Mouse (Mus musculus): ENCODE measurements around the gene Crybg2.
A peak's percentile ranks its signal among the peaks of the same experiment; 100 is the strongest.

Gene Crybg2

DNA sequence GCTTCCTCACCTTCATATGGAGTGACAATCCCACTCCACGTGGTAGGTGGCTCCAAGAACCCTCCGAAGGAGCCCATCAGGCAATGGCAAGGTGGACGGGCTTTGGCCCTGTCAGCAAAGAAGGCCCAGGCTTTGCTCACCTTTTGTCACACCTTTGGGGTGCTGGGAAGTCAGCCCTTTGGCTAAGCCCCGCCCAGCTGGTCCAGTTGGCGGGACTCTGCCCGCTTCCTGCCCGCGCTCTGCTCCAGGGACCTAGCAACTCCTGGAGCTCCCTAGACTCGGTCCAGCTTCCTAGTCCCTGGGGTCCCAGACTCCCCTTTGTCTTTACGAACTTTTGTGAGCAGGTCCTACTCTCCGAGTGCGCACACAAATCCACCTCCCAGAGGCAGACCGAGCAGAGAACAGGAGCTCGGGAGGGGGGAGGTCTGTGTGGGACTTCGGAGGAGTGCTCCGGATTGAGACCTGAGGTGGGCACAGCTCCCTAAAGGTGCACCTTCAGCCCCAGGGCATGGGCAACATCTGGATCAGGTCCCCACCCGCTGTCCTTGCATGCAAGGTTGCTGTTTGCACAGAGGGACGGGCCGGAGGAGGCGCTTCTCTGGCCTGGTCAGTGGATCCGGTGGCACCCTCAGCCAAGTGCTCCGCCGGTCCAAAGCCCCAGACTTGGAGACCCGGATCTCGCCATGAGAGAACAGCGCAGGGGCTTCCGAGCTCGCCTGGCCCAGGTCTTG is at the start of gene Crybg2:
Gene Crybg2, plus strand, starts transcription at position 681 of the 731 bp plus-strand sequence.
- no peak for DNase-seq (ENCODE audit: low spot score in 2 of 2)

DNA sequence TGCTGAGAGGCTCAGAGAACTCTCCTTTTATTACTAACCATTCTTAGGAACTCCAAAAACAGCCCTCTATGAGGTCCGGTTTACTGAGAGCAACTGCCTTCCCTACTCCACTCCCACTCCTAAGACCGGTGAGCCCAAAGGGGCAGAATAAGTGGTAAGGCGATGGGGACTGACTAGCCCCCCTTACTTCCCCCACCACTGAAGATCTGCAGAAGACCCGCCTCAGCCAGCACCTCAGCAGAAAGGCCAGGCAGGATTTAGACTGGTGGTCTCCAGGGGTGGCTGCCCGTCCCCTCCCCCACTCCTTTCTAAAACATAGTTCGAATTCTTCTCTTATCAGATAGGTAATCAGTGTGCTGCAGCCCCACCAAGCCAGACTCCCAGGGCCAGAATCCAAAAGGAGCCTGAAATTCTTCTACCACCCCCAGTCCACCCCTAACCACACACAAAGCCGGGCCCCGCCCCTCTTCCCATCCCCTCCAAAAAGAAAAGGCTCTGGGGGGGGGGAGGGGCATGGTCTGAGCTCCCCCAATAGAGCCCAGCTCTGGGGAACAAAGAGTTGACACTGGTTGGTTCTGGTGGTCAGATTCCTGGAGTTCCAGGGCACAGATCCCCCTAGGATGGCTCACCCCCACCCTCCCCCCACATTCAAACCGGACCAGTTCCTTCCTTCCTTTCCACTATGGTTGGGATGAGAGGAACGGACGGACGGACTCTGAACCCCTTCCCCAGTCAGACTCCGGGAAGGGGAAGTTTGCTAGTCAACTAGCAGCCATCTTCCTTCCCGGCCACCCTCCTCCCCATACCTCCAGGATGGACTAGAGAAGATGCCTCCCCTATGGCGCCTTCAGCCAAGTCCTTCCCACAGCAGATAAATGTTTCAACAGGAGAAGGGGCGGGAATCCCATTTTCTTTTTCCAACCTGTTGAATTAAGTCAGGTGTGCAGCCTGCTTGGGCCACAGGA is 48.9 kb upstream of the Crybg2 start:
- no peak for DNase-seq (ENCODE audit: low spot score in 2 of 2)

DNA sequence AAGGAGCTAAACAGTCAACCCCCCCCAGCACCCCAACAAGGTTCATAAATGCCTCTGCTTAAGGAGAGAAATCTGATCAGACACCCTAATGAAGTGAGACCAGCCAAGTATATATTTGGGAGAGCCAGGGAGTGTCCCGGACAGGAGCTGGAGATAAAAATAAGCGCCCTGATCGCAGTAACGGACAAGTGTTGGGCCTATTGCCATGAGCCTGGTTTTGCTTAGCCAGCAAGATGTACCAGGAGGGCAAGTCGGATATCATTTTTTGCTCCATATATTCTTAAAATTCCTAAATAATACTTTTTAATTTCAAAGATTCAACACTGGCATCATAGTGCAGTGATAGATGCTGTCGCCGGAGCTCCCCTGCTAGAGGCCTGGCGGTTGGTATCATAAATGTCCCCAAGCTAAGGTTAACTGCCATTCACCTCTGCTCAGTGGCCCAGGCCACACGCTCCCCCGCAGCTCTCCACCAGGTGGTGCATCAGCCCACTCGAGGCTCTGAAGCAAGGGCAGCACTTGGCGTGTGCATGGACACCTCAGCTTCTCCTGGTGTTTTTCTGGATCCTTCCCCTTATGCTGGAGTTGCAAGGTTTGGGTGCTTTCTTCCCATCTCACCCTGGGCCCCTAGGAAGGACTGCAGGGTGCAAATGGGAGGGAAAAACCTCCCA is 47.6 kb upstream of the Crybg2 start:
- DNase-seq (ENCODE audit: low spot score in 2 of 2), result no peak

DNA sequence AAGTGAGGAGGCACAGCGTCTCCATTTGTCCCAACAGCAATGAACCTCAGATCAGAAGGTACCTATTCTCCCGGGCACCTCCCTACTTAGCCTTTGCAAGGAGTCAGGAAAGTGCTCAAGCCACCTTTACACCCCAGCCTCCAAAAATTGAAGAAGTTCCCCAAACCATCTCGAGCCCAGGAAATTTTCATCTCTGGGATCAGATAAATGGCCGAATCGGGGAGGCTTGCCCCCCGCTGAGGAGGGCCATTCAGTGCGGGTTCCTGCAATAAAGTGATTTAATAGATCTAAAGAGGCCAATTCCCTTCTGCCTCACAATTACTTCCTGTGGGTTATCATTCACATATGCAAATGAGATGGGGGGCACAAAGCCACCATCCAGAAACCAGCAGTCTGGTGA is 44.4 kb upstream of the Crybg2 start:
- DNase-seq (ENCODE audit: low spot score in 2 of 2), result no peak

DNA sequence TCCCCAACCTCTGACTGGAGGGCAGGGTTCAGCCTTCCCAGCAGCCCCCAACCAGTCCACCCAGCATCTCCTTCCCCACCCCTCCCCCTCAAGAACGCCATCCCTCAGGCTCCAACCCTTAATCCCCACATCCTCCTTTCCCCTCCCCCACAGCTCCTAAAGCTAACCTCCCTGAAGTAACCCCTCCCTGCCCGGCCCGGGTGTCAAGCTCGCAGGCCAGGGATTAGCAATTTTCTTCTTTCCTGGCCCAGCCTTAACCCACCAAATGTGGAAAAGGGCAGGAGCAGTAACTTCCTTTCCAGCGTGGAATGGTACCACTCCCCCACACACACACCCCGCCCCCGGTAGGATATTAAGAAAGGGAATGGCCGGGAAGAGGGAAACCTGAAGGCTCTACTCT is 43.8 kb upstream of the Crybg2 start:
- DNase-seq (ENCODE audit: low spot score in 2 of 2), result no peak

DNA sequence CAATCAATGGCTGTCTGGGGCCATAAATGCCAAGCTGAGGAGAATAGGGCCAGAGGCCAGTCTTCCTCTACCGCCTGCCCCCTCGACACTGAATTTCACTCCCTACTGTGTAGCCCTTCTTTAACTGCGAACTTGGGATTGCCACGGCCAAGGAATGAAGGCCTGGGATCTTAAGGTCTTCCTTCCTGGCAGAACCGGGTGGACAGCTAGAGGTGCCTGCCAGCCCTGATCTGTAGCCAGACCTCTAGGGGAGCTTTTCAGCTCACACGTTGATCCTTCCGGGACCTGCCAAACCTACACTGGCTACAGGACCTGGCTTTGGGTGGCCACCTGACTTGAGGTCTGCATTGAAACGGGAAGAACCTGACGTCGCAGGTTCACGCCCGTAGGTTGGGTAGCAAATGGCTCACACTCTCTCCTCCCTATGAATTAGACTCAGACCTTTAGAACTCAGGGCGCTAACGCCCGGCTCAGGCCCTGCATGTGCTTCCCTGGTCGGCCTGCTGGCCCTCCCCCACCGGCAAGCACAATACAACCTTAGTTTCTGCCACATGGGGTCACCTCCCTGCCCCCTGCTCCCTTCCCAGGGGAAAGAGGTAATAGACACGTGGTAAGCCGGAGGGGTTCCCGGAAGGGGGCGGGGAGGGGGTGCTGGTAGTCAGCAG is 43.3 kb upstream of the Crybg2 start:
- DNase-seq (ENCODE audit: low spot score in 2 of 2), result no peak

DNA sequence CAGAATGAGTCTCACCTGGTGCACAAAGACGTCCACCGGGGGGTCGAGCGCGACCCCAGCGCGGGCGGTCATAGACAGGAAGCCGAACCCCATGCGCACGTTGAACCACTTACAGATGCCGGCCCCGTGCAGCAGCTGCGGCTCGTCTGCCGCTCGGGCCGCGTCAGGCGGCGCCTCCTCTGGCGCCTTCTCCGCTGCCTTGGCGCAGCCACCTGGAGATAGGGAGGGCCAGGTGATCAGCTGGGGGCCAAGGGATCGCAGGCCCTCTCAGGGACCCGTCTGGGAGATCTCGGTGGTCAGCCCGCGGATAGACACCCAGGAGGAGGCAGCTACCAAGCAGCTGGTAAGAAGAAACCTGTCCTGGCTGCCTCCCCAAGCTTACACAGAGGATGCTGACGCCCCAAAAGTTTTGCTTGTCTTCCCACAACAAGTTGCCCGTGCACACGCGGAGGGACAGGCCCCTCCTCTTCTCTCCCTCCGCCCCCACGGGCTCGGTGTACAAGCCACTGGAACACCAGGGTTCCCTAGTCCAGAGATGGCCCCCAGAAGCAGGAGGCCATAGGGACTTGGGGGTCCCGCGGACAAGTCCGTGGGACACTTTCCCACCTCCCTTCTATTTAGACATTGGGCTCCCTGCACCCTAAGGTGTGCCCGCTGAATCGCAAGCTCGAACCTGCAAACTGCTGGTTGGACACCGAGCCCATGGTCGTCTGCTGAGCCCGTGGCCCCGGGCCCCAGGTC is 42.4 kb upstream of the Crybg2 start:
- DNase-seq (ENCODE audit: low spot score in 2 of 2), result no peak

DNA sequence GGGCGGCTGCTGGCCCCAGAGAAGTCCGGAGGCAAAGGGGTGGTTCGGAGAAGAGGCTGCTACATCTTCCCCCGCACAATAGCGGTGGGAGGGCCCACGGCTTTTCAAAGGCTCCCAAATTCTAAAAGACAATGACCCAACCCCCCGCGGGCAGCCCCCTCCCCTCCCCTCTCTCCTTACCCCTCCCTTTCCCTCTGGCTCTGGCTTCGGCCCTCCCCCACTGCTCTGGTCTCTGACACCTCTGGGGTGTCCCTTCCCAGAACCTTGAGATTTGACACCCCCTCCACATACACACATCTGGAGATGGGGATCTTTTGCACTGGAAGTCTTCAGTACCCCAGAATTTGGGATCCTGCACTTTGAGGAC is 41.9 kb upstream of the Crybg2 start, which contains the start of gene Lin28a:
Gene Lin28a, minus strand, starts transcription at position 63 of the 367 bp plus-strand sequence.
- no peak for DNase-seq (ENCODE audit: low spot score in 2 of 2)

DNA sequence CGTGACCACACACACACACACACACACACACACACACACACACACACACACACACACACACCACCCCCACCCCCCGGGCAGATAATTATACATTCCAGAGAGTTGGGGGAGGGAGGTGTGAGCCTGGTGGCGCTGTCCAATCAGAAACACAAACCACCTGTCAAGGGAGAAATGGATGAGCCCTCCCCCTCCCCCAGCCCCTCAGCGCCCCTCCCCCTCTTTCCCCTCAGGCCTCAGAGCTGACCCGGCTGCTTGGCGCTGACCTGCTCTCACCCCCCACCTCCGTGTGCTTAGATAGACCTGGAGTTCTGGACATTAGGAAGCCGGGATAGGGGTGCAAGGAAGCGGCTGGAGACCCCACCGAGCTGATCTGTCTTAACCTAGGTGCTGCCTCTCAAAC is 41.4 kb upstream of the Crybg2 start:
- no peak for DNase-seq (ENCODE audit: low spot score in 2 of 2)

DNA sequence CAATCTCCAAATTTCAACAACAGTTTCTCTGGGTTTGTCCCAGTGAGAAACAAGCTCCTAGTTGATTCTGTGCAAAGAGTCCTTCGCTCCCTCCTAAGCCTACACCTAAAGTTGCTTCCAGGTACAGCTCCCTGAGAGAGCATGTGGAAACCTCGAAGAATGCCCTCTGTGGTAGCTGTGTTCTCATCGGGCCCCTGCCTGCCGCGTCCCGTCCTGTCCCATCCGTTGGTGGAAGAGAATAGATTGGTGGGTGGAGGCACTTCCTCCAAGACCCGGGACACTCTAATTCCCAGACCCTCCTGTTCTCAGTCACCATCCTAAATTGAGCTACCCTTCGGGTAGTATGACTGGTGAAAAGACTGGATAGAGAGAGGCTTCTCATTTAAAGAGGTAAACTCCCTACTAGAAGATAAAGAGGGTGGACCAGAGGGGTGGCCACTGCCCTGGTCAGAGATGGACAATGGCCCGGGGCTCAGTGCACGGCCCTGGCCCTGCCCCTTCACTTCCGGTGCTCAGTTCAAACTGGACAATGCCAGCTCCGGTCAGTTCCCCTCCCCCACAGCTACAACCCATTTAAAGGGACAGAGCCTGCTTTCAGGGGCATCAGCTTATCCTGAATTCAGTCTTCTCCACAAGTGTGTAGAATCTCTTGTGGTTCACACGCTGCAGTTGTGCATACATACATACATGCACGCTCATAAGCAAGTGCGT is 40.8 kb upstream of the Crybg2 start:
- DNase-seq (ENCODE audit: low spot score in 2 of 2), result no peak

DNA sequence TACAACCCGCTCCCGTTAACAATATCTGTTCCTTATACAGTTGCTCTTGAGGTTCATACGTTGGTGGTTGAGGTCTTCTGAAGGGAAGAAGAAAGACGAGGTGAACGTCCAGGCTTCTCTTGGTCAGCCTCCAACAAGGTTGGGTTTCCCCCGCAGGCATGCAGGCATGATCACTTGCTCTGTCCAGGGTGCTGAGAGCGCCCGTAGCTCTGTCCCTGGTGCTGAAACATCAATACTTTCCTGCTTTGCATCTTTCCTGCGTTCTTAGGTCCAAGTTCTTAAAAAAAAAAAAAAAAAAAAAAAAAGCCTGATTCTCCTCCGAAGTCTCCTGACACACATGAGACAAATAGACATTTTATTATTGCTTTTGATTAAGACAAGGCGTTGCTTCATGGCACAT is 40.0 kb upstream of the Crybg2 start:
- no peak for DNase-seq (ENCODE audit: low spot score in 2 of 2)

DNA sequence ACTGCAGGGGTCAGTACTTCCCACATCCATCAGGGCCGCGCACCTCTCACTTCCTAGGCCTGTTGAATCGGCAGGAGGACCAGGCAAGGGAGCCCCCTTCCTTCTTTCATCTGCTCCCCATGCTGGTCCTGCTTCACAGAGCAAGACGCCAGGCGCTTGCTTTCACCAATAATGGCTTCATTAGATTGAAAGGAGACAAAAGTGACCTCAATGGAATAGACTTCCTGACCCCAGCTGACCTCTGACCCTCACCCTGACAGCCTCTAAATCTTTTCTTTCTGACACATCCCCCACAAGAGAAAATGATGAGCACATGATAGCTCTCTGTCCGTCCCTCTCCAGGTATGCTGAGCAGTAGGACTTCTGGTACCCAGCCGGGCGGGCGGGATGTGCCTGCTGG is 34.8 kb upstream of the Crybg2 start:
- no peak for DNase-seq (ENCODE audit: low spot score in 2 of 2)

DNA sequence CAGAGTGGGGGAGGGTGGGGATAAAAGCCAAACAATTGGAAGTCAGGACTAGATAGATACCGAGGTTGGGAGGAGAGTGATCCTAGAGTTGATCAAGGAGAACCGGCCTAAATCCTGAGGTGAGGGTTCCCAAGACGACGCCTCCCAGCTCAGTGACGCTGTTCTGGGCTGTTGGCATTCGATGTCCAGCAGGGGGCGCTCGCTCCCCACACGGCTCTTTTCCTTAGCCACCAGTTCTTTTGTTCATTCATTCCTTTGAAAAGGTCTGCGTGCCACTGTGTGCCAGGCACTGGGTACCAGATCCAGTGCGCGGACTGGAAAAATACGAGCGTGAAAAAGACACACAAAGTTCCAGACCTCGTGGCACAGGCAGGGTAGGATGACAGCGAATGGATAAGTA is 24.7 kb upstream of the Crybg2 start:
- peak; percentile 45 to 55 for DNase-seq (ENCODE audit: low spot score in 2 of 2)

DNA sequence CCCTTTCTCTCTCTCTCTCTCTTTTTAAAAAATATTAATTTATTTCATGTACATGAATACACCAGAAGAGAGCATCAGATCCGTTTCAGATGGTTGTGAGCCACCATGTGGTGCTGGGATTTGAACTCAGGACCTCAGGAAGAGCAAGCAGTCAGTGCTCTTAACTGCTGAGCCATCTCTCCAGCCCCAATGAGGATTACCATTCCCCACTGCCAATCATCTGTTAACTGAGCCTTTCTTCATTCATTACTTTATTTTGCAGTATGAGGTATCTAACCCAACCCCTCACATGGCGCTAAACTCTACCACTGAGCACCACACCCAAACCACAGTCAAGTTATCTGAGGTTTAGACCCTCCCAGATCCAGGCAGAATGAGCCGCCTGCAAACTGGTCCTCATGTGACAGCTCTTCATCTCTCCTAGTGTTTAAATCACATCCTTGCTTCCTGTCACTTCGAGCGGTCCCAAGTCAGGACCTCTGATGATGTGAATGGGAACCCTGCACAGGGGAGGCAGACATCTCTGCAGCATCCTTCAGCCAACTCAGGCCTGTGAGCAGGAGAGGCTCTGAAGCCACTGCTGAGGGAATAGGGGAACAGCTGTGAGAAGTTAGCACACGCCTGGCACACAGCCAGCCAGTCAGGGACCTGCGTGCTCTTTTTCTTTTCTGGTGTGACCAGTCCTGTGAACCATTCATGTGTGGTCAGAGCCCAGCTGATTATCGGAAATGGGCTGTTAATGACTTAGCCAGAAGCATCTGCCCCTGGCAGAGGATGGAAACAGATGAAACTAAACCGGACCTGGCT is 19.1 kb upstream of the Crybg2 start:
- no peak for DNase-seq (ENCODE audit: low spot score in 2 of 2)

DNA sequence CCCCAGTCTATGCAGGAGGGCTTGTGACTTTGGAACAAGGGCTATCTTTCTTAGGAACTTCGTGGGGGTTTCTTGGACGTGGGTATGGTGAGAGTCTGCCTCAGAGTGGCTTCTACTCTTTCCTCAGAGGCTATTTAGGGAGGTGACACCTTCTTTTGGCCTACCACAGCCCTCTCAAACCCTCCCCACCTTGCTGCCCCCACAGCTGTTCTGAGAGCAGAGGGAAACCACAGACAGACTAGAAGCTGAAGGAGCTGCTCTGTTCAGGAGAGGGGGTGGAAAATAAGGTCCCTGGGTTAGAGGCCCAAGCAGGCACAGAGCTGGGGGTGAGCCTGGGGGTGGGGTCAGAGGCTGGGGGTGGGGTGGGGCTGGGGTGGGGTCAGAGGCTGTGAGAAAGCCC is 17.6 kb upstream of the Crybg2 start:
- DNase-seq (ENCODE audit: low spot score in 2 of 2), result no peak

DNA sequence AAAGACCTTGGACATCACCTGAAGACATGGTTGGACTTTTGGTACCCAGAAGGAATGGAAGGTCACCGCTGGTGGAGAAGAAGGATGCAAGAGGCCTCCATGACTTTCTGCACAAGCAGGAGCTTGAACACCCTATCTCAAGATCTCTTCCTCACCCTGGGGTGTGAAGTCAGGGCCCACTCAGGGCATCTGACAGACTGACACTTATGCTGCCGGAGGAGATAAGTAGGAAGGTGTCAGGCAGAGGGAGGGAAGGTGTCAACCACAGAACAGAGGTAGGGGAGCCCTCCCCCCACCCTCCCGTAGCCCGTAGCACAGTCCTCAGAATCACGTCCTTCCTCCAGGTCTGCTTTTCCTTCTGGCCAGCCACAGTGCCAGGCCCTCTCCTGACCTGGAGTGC is 13.0 kb upstream of the Crybg2 start:
- DNase-seq (ENCODE audit: low spot score in 2 of 2), result no peak

DNA sequence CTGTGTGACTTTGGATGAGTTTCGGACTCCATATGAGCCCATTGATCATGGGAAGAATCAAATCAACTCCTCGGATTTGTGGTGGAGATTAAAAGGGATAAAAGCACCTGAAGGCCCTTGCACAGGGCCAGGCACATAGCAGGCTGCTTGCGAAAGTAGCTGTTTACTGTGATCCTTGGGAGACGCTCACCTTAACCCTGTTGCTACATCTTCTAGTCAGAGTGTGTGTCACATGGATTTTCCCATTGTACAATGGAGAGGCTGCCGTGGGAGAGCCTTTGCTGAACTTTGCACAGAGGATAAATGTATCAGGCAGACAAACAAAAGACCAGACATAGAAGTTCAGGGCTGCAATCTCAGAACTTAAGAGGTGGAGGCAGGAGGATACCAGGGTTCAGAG is 8.7 kb upstream of the Crybg2 start:
- DNase-seq (ENCODE audit: low spot score in 2 of 2), result no peak

DNA sequence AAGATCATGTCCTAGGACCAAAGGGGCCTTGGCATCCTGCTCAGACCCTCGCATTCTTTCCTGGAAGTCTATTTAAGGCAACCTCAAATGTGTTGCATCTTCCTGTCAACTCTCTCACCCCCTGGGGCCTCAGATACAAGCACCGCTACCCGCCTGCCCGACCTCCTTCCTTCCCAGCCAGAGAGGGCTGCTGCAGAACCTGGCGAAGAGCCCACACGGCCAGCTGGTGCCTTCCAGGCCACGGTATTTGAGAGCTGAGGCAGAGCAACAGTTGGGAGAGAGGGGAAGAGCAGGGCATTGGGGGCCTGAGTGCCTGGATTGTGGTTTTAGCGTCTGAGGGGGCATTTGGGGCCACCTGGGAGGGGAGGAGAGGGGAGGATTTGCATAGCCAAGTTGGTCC is 8.1 kb upstream of the Crybg2 start:
- DNase-seq (ENCODE audit: low spot score in 2 of 2), result no peak

DNA sequence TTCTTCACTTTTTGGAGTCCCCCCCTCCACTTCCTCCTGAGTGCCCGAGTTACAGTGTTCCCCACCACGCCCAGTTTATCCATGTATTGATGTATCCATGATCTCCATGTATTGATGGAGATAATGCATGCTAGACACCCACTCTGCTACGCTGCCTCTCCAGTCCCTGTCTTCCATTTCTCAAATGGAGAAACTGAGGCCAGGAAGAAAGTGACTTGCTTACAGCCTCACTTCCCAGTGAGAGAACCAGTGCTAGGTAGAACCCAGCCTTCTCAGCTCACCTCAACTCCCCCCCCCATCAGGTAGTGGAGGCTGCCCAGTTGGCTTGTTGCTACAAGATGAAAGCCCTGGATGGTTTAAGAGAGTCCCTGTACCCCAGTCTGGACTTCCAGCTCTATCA is 7.1 kb upstream of the Crybg2 start, which contains the start of gene Zfp683:
Gene Zfp683, plus strand, starts transcription at position 301 of the 400 bp plus-strand sequence.
- DNase-seq (ENCODE audit: low spot score in 2 of 2), result no peak

All from right cerebral cortex, postnatal 36 days (tissue).